Mouse (Mus musculus): ENCODE results near the gene Usp35. TPM values are rescaled to one million over a fixed set of nuclear protein-coding genes. Genes with fewer than 3 reads are reported as not detected.

Gene Usp35
- total RNA-seq, 2 experiments from 2014 or later = not detected

DNA sequence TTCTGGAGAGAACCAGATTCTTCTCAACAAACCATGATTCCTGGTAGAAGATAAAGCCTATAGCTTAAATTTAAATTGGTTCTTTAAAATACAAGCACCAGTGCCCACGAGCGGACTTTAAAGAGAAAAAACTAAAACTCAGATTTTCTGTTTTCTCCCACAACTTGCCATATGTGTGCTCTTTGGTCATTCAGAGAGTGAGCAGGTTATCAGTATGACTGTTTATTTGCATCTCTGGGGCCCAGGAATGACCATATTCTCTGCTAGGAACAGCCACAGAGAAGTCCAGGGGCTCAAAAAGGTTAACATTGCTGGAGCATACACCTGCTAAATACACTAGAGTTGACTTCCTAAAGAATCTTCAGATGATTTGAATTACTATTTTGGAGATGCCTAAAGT lies 33.5 kb downstream of the Usp35 start:
- no peak for ATAC-seq (replicated peaks; ENCODE audit: low FRiP score, poor library complexity, severe bottlenecking)

DNA sequence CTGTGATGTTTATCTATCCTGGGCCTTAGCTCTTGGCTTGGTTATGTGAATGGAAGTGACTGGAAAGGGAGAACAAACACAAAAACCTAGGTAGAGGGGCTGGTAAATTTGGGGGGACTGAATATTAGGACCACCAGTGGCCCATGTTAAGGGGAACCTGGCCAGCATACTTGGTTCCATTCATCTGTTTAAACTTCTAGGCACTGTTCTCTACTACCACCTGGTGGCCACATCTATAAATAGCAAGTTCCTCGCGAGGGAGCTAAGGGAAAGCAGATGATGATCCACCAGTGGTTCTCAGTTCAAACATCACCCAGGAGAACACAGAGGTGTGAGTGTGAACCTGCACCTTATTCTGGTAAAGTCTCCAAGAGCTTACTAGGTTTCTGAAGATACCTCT lies 34.4 kb downstream of the Usp35 start:
- peak; percentile 75 for ATAC-seq (replicated peaks; ENCODE audit: low FRiP score, poor library complexity, severe bottlenecking)

DNA sequence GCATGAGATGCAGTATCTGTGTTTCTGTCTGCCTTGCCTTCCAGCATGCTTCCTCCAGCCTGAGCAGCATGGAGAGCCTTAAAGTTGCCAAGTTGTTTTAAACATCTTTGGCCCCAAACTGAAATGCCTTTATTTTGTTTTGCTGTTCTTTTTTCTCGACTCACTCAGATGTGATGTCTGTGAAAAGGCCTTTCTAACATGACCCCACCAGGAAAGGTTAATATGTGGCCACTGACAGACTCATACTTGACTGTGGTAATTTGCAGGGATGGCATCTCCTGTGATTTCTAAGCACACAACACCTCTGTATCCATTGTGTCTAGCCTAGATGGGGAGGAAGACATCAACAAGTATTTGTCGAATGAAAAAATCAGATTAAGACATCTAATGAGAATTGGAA lies 34.8 kb downstream of the Usp35 start:
- no peak for ATAC-seq (replicated peaks; ENCODE audit: low FRiP score, poor library complexity, severe bottlenecking)

DNA sequence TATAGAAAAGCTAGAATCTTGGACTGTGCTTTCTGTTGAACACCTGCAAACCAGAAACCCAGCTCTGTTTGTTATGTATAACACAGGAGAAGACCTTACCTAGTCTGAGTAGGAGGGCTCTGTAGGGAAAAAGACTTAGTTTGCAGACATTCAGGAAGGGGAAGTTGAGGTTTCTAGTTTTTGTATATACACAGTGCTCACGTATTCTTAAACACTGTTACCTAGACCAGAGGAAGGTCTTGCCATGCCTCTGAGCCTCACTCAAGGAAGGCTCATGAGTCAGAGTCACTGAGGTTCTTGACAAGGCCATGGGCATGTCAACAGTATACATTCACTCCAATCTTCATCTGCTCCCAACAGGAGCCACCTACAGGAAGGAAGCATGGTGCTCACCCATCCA lies 60.8 kb downstream of the Usp35 start:
- ATAC-seq (replicated peaks; ENCODE audit: low FRiP score, poor library complexity, severe bottlenecking) = no peak

DNA sequence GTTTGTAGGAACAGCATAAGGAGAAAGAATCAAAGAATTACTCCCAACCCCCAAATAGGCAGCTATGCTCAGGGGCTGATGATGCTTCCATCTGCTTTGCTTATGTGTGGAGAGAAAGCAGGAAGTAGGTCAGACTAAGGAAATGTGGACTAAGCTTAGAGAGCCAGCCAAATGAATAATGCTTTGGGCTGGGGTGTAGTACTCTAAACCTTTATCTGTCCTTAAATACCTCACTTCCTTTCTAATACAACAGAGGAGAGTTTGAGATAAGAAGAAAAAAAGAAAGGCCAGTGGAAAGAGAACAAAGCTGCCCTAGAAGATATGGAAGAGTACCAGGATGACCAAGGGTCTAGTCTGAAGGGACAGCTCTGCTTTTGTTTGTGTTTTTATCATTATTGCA lies 61.5 kb downstream of the Usp35 start:
- ATAC-seq (replicated peaks; ENCODE audit: low FRiP score, poor library complexity, severe bottlenecking) = no peak

DNA sequence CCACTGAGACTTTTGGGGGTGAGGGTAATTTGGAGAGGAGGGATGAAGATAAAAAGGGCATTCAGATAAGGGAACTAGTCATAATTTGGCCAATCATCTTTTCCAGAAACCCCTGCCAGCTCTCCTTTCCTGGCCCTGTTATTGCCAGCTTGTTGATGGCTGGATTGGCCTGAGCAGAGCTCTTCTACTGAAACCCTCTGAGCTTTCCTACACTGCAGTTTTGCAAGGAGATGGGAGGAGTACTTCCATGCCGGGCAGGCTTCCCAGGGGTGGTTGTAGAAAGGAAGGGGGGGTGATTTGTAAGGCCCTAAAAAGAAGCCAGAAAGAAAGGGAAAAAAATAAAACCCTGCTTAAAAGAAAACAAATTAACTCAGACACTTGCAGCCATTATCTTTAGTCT lies 69.3 kb downstream of the Usp35 start:
- ATAC-seq (replicated peaks; ENCODE audit: low FRiP score, poor library complexity, severe bottlenecking) = no peak

Other genes with a start within 250 kb of the Usp35 start
- gene Kctd21, start 307 bp upstream of the Usp35 start, total RNA-seq (2015; ENCODE audit: low replicate concordance) = not detected in 2 replicates
- gene Kctd21, start 307 bp upstream of the Usp35 start, total RNA-seq (2017; ENCODE audit: low replicate concordance) = not detected in 2 replicates
- gene Alg8, start 39.6 kb upstream of the Usp35 start, total RNA-seq (2015; ENCODE audit: low replicate concordance) = 19.3 and 32.8 TPM in 2 replicates
- 8.5 and 9.8 TPM in 2 replicates for gene Alg8, start 39.6 kb upstream of the Usp35 start, total RNA-seq (2017; ENCODE audit: low replicate concordance)
- 77.1 and 89.3 TPM in 2 replicates for gene Ndufc2, start 68.0 kb upstream of the Usp35 start, total RNA-seq (2015; ENCODE audit: low replicate concordance)
- 37.2 and 116 TPM in 2 replicates for gene Ndufc2, start 68.0 kb upstream of the Usp35 start, total RNA-seq (2017; ENCODE audit: low replicate concordance)
- not detected in 2 replicates for gene Thrsp, start 85.7 kb upstream of the Usp35 start, total RNA-seq (2015; ENCODE audit: low replicate concordance)
- gene Thrsp, start 85.7 kb upstream of the Usp35 start, total RNA-seq (2017; ENCODE audit: low replicate concordance) = not detected in 2 replicates
- 39.8 and 45.4 TPM in 2 replicates for gene Kctd14, start 119.3 kb upstream of the Usp35 start, total RNA-seq (2015; ENCODE audit: low replicate concordance)
- 23.1 and 46.1 TPM in 2 replicates for gene Kctd14, start 119.3 kb upstream of the Usp35 start, total RNA-seq (2017; ENCODE audit: low replicate concordance)
- gene Ints4, start 148.9 kb upstream of the Usp35 start, total RNA-seq (2015; ENCODE audit: low replicate concordance) = 29.3 and 41.4 TPM in 2 replicates
- 14.4 and 20.3 TPM in 2 replicates for gene Ints4, start 148.9 kb upstream of the Usp35 start, total RNA-seq (2017; ENCODE audit: low replicate concordance)
- gene Aamdc, start 247.5 kb upstream of the Usp35 start, total RNA-seq (2015; ENCODE audit: low replicate concordance) = 14.8 and 24.7 TPM in 2 replicates
- gene Aamdc, start 247.5 kb upstream of the Usp35 start, total RNA-seq (2017; ENCODE audit: low replicate concordance) = 7.9 and 8.7 TPM in 2 replicates
- 19.8 and 21.8 TPM in 2 replicates for gene Rsf1, start 247.9 kb upstream of the Usp35 start, total RNA-seq (2015; ENCODE audit: low replicate concordance)
- gene Rsf1, start 247.9 kb upstream of the Usp35 start, total RNA-seq (2017; ENCODE audit: low replicate concordance) = 39.3 and 46.8 TPM in 2 replicates